Mouse (Mus musculus): ENCODE results near the gene Ublcp1.

The Ublcp1 gene

DNA sequence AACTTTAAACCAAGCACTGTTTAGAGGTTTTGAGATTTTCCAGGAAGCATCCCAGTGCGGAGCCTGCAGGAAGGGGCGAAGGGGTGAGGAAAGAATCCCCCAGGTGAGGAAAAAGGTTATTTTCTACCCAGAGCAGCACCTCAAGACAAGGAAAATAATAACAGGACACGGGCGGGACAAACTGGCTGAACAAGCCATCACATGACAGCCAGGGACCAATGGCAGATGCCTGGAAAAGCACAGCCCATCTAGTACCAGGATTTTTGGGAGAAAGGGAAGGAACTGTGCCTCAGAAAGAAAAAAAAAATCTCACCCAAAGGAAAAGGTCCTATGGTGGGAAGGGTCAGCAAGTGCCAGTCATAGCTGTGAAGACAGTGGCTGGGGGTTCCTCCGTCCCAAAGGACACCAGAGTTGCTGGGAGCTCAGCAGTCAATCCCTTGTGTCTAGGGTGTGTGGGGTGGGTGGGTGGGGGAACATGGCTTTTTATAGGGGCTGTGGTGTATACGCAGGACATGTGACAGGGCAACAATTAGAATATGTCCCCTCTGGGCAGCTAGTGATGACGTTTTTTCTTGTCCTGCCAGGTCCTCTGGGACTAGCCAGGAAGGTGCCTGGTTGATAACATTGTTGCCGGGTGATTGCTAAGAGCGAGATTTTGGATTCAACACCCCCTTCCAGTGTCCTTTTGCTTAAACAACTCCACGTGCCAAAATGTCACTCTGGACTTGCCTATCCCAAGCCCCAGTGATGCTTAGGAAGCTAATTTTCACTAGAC is 47.8 kb downstream of the Ublcp1 start:
- no peak for DNase-seq (ENCODE audit: low read depth, low spot score)

DNA sequence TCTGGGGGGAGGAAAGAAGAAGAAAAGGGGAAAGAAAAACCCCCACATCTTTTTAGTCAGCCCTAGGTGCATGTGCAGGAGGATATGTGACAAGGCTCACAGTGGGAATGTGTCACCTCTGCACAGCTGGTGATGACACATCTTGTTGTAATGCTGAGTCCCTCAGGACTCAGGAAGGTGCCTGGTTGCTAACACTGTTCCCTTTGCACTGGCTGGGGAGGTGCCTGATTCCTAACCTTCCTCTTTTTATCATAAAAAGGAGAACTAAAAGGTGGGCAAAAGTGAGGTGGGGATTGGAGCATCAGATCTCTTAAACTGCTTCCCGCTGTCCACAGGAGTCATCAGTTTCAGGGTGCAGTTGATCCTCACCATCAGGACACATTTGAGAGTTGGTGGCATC is 52.9 kb downstream of the Ublcp1 start:
- DNase-seq (ENCODE audit: low read depth, low spot score): no peak

DNA sequence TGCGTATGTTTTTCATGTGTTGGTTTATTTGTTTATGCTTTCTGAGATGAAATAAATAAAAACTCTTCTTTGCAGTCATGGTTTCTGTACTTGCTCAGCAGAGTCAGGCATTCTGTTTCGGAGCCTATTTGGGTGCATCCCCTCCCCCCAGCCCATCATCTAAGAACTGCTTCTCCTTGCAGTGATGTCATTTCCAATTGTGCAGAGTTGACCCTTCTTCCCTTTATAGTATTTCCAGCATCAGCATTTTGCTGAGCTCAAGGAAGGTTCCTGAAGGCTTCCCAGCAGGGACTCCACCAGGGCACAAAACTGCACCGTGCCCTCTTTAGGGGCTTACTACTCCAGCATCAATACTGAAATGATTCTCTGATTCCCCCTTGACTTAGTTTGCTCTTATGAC is 55.7 kb downstream of the Ublcp1 start:
- DNase-seq (ENCODE audit: low read depth, low spot score): no peak

- no peak for DNase-seq (ENCODE audit: low read depth, low spot score)
Observed at GRCm38 (mm10) chr11:44413371-44413770, 56.9 kb downstream of the Ublcp1 start.

DNA sequence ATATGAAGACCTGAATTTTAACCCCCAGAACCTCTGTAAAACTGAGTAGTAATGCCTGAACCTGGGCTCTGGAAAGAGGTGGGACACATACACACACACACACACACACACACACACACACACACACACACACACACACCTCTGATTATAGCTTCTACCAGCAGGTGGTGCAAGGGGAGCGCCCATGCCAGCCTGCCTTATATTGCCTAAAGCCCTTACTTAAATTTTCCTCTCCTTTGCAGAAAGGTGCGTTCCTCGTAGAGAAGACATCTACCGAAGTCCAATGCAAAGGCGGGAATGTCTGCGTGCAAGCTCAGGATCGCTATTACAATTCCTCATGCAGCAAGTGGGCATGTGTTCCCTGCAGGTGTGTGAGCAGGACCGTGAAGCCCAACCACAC is 58.0 kb downstream of the Ublcp1 start:
- DNase-seq (ENCODE audit: low read depth, low spot score): no peak

- DNase-seq (ENCODE audit: low read depth, low spot score): no peak
Observed at GRCm38 (mm10) chr11:44410413-44410812, 59.9 kb downstream of the Ublcp1 start.

DNA sequence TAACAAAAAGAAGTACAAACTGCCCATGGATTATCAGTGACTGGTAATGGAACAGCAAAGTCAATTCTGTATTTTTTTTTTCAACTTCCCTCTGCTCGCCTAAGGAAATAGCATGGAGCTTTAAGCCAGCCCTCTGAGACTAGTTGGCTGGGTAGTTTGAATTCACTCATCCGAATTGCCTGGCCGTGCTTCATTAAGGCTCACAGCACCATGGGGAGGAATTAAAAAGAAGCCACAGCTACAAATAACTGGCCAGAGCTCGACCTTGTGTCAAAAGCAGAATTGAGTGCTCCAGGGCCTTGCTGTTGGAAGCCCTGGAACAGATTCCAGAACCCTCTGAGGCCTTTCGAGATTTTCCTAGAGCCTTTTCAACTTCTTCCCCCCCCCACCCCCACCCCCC is 61.7 kb downstream of the Ublcp1 start:
- DNase-seq (ENCODE audit: low read depth, low spot score): no peak

DNA sequence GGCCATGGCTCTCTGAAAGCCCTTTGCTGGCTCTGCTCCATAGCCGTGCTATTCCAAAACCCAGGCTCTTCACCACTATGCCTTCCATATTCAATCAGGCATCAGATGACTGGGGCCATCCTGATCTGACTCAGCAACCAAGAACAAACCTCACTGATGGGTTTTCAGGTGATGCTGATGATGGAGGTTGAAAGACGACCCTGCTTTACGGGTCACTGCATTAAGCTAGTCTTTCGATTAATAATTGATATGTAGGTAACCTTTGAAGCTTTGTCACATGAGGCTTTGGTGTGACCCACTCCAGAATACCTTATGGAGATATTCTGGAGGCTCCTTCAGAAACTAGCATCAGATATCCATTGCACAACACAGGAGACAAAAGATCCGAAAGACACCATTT is 63.8 kb downstream of the Ublcp1 start:
- no peak for DNase-seq (ENCODE audit: low read depth, low spot score)

DNA sequence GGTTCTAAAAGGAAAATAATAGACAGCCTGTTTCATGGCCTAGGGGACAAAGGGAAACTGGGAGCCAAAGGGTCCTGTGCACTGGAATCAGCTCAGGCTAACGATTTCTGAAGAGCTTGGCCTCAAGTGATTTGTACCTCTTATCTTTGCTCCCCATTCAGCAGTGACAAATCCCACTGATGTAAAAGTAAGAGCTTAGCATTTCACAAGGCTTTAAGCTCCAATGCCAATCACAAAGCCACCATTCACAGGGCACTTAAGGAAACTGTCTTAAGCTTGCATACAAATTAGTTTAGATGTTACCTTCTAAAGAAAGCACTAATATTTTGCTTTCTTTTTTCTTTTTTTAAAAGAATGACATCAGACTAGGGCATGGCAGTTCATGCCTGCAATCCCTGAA is 64.3 kb downstream of the Ublcp1 start:
- no peak for DNase-seq (ENCODE audit: low read depth, low spot score)

- DNase-seq (ENCODE audit: low read depth, low spot score): no peak
Observed at GRCm38 (mm10) chr11:44405113-44405512, 65.2 kb downstream of the Ublcp1 start.

Data from WW6 (cell line).